Mouse (Mus musculus): ENCODE data around the gene Arfgap1.

GRCm38 (mm10) chr2:180928723-180929122, 38.3 kb upstream of the Arfgap1 start, which contains the start of gene Birc7:
- TF ChIP-seq CTCF (IDR thresholded peaks at IDR 0.05; ENCODE audit: insufficient read depth, low read length) = no peak
- no peak for TF ChIP-seq POLR2A (IDR thresholded peaks at IDR 0.05; ENCODE audit: borderline replicate concordance, extremely low read depth, low read depth, low read length)
